Mouse (Mus musculus) cerebellum, adult 2 months (tissue): ENCODE data around the gene Gab2.

Source experiments
- CTCF ChIP-seq: fragments of 200-500 bp; IDR thresholded peaks from 2 replicates; pipeline ENCODE4 v1.5.1; 2011; ENCODE audit warnings: low read depth, mild to moderate bottlenecking, control low read depth, low read length, moderate library complexity, borderline replicate concordance; ENCODE audit not compliant: insufficient read depth
- POLR2A ChIP-seq: fragments of 200-500 bp; IDR thresholded peaks from 2 replicates; pipeline ENCODE4 v1.6.1; 2011; ENCODE audit warnings: low read length, control low read depth, borderline replicate concordance; ENCODE audit not compliant: insufficient read depth

DNA sequence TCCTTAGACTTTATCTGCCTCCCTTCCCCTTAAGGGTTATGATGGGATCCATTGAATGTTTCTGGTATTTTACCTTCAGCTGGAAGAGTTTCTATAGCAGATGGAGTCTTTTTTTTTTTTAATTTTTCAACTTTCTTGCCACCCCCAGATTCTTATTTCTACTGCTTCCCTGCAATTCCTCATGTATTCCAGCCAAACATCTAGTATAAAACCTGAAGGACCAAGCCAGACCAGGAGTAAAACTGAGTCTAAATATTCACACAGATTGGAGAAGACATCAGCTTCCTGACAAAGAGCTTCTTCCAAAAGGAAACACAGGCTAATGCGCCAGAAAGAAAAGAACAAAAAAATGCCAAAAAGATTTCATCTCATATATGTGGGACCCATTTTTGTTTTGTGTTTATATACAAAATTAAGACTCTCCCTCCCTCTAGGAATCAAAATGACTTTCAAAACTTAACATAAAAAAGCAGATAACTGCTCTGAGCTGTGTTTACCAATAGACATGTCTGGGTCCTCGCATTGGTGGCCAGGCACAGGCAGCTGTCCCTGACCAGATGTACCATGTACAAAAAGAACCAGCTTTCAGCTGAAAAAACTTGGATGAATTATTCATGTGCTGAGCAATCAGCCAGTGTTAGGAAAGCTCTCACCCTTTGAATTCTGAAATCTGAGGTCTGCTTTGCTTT lies 164.0 kb downstream of the Gab2 start:
- TF ChIP-seq CTCF = no peak
- TF ChIP-seq POLR2A = no peak
